Mouse (Mus musculus) spleen, adult 18-20 months (tissue): ENCODE results near the gene Map10.

Experiments
- DNase-seq, 2 experiments: peaks; one replicate each; pipeline ENCODE4 v3.0.0; 2022; ENCODE audit warnings: mixed read lengths in 2 of 2

Gene Map10

GRCm38 (mm10) chr8:125669700-125670195, at the start of gene Map10:
TSS of gene Map10 (plus strand) at chr8:125669818.
- DNase-seq = peak; percentile 72 to 76

DNA sequence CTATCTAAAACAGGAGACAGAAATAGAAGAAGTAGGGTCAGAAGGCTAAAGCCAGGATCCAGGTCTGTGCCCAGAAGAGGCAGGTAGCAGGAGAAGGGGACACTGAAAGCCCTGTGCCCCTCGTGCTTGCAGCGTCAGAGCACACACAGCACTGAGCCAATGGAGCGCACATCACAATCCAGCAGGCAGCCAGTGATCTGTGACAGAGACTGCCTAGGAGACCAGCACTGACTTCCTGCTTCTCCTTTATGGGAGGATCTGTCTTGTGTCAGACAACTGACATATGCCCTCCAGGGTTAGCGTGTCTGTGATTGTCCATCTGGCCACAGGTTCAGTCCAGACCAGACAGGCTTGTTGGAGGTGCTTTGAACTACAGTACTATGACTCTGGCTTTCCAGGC, 49.3 kb upstream of the Map10 start:
- DNase-seq = no peak

DNA sequence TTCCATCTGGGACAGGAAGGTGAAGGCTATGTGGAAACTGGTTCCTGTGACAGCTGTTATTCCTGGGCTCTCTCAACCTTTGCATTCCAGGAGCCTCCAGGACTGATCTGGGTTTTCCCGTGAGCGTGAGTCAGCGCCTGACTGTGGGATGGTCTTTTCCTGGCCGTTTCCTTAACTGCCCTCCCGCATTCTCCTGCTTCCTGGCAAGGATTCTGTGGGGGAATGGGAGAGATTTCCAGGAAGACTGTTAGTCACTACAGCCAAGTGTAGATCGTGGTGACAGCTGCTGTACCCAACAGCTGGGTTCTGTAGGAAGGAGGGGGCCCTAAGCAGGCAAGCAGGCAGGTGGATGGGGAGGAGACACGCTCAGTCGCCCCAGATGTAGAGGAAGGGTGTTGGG, 45.3 kb upstream of the Map10 start:
- no peak for DNase-seq

DNA sequence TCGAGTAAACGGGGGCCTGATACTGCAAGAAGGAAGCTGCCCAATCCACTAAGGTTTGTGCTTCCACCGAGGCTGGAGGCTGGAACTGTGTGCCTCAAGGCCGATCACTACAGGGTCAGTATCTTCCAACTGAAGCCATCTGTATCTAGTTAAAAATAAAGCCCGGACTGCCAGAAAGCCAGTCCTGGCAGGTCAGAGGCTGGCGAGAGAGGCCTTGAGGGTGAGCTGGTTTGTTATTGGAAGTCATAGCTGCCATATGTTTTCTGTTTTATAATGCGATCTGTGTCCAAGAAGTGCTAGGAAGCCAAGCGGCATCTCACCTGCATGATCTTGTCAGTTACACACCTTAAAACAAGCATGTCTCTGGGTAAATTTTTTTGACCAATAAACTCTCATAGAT, 43.2 kb upstream of the Map10 start:
- no peak for DNase-seq

DNA sequence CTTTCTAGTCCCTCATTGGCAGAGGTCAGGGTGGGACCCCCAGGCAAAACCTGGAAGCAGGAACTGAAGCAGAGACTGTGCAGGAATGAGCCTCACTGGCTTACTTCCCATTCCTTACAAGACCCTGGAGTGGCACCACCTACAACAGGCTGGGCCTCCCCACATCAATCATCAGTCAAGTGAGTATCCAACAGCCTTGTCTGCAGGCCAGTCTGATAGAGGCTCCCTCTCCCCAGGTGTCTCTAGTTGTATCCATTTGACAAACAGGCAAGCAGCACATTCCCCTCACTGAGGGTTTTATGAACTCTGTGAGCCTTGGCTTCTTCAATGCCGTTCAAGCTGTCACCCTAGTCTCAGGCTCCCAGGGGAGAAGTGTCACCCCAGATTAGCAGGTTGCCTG, 40.8 kb upstream of the Map10 start:
- no peak for DNase-seq

- no peak for DNase-seq
These were observed 31.1 kb upstream of the Map10 start for GRCm38 (mm10) chr8:125638411-125639058.

DNA sequence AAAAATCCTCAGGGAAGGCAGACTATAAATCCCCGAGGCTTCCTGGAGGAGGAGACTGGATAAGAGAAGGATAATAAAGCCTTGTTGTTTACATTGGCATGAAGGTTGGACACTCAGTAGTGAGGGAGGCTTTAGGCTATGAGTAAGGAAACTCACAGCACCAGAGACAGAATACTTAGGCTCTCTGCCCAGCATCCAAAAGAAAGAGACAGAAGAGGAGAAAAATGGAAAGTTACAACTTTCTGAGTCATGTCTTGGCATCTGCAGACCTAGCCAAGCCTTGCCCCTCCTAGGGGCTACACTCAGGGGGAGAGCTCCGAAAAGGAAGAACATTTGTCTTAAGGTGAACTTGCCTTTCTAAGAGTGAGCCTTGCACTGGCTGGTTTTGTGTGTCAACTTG, 30.0 kb upstream of the Map10 start:
- DNase-seq = no peak

DNA sequence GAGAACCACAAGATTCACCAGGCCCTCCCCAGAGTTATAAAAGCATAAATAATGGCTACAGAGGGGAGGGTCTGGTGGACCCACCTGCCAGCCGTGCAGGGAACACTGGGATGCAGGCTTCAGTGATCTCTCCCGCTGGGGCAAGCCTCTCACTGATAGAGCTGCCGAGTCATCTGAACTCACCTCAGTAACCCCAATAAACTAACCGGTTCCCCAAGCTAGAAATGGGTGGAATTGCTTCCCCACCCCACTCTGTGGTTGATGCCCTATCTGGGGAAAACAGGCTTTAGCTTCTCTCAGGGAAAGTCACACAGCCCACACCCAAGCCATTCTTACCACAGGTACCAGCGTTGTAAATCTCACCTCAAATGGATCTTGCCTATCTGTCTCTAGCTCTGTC, 28.9 kb upstream of the Map10 start:
- DNase-seq = no peak

DNA sequence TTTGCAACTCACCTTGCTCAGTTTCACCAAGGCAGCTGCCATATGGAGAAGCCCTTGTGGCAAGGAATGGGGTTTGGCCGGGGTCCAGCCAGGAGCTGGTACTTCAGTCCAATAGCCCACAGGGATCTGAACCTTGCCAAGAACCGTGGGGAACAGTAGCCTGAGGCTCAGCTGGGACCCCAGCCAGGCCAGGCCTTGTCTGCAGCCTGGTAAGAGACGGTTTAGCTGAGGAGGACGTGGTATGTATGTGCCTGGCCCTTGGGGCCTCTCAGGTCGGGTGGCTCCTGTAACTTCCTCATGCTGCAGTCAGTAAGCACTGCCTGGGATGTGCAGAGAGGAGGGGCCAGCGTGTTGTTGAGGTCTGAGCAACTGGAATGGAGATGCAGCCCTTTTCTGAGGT, 27.8 kb upstream of the Map10 start:
- DNase-seq = no peak

DNA sequence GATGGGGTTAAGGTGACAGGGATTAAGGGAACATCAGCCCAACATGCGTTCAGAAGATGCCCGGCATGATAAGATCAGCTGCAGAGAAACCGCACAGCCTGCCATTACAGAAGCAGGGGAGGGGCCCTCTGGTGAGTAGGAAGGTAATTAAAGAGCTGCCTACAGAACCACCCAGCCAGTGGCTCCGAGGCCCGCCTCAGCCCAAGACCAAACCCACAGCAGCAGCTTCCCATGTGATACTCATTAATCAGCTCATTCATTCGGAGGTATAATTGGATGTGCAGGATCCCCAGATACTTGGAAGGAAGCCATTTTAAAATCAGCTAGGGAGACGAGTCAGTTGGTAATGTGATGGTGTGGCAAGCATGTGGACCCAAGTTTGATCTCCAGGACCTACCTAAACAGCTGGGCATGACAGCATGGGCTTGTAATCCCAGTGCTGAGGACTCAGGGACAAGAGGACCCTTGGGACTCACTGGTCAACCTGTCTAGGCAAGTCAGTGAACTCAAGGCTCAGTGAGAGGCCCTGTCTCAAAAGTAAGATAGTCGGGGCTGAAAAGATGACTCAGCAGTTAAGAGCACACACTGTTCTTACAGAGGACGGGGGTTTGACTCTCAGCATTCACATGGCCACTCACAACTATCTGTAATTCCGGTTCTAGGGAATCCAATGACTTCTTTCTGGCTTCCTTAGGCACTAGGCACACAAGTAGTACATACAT, 23.7 kb upstream of the Map10 start:
- DNase-seq = no peak

DNA sequence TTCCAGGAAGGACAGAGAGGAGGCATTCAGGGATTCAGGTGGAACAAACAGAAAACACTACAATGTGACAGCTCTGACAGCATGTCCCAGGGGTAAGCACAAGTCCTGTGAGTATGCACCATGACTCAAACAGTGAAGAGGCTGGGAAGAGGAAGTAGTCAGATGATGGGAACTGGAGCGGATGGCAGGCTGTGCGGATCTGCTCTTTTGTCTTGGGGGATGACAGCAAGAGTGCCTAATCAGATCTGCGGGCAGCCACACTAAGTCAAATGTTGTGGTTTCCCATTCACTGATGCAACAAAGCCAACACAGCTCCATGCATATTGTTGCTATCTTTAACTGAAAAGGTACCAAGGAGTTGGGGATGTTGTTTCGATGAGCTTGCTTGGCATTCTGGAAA, 20.2 kb upstream of the Map10 start:
- no peak for DNase-seq

GRCm38 (mm10) chr8:125654821-125655220, 14.8 kb upstream of the Map10 start:
- DNase-seq = no peak

DNA sequence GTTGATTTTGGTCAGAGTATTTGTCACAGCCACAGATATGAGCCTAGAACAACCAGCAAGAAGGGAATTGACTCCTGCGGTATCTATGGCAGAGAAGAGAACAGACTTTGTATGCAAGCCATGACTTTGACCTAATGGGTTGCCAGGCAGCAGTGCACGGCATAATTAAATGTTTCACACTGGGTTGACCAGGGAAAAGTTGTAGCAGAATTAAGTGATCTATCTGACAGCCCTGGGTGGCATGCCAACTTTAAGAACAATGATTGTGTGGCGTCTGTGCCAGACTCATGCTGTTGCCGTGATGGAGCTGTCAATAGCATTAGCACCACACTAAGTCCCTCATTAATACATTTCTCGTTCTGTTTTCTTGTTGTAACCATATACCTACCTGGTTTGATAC, 11.1 kb upstream of the Map10 start:
- no peak for DNase-seq

DNA sequence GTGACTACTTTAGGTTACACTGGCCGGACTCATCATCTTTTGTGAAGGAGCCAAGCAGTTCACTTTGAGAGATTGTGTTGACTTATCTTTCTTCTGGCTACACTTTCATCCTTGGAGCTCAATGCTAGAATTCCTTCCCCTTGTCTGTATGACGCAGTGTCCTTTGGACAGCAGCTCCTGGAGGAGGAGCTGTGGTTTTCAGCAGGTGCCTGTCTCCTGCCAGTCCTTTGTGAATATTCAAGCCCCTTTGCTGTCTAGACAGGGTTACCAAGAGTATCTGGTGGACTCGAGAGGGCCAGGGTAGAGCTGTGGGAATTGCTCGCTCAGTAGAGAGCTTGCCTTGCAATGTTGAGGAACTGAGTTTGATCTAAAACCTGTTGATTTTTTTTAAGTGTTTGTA, 10.7 kb upstream of the Map10 start:
- DNase-seq = no peak

DNA sequence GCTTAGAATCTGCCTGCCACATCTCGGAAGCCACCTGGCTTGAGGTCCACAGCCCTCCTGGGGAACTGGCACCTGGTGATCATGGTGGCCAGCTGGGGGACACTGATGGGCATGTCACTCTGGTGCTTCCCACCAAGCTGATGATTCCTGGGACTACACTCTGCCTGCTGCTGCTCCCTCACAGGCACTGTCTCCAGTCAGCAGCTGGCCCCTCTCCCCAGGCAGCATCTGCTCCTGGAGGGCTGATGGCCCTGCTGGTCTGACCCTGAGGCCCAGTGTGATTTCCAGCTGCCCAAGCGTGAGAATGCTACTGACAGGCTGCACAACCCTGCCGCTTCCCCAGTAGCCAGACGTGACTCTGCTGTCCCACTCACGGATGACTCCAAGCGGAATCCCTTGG, 9.2 kb upstream of the Map10 start:
- no peak for DNase-seq

DNA sequence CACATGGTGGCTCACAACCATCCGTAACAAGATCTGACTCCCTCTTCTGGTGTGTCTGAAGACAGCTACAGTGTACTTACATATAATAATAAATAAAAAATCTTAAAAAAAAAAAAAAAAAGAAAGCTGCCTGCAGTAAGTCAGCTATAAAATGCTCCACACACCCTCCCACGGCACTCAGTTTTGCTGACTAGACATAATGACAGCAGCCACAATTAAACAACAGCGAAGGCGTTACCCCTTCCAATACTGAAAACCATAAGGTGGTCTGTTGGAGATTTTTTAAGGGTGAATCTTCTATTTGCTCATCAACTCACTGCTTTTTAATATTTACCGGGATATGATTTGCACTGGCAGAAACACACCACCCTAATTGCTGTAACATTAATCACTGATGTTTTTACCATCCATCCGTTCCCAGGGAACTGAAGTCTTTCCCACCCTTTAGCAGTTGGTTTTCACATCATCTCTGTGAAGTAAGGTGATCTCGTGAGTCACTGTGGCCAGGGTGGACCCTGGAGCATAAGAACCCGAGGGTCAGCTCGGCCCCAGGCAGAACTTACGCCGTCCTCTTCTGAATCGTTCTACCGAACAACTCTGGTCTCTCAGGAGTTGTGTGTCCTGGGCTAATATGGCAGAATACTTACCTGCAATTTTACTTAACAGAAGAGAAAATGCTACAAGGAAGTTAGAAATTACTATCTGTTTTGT, 7.5 kb upstream of the Map10 start:
- no peak for DNase-seq

DNA sequence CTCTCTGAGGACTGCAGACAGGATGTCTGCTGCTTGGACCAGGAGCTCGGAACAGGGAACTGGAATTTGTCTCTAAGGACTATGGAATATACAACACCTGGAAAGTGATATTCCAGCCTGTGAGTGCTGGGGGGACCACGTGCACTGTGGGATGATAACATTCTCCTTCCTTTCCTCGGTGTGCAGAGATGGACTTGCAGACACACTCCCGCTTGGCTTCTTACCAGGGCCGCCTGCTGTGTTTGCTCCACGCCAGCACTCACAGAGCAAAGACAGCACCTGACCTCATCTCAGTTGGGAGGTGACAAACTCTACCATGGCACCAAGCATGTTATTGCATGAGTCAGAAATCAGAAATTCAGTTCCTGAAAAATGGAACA, 7.0 kb upstream of the Map10 start:
- no peak for DNase-seq

DNA sequence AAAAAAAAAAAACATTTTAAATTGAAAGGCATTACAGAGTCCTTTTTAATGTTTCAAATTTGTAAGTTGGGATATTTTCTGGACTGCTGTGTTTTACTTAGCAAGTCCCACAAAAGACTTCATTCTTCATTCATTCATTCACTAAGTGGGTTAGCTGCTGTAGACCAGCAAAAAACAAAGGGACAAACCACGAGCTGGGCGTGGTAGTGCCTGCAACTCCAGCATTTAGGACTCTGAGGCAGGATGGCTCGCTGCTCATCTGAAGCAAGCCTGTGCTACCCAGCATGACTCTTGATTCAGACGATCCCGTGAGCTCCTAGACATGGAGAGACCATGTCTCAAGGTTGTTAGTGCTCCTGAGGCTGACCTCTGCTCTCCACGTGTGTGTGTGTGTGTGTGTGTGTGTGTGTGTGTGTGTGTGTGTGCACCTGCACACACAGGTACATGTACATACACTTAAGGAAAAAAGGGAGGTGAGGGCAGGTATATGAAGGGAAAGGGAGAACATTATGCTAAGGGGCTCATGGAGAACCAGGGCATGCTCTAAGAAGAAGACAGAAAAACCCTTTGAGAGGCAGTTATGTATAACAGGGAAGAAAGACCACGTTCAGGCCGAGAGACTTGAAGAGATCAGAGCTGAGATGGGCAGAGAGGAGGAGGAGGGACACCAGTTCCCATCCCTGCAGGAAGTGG, 4.3 kb upstream of the Map10 start:
- no peak for DNase-seq

DNA sequence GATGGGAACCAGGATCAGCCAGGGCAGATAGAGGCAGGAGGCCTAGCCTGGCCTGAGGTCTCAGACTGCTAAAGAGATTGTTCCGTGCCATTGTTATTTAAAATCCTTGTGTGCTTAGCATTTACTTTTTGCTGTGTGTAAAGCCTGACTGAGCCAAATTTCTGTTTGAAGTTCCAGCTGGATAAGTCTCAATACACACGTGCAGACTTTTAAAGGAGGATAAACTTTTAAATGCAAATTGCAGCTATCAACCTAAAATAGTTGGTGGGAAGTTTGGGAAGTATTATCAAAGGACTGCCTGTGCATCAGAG, 3.8 kb upstream of the Map10 start:
- DNase-seq = no peak

DNA sequence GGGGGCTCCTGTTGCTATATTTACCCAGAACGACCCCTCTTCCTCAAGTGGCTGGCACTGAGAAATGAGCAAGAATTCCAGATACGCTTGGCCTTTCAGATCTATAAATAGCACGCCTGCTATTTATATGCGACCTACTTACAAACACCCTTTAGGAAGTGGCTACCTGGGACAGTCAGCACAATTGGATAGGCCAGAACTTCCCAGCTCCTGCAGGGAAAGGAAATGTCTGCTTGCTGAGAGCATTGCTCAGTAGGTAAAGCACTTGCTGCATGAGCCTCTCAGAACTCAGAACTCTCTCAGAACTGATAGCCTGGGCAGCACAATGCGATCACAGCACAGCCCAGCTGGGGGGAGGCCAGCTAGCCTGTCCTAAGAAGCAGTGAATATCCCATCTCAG, 3.4 kb upstream of the Map10 start:
- DNase-seq = no peak

DNA sequence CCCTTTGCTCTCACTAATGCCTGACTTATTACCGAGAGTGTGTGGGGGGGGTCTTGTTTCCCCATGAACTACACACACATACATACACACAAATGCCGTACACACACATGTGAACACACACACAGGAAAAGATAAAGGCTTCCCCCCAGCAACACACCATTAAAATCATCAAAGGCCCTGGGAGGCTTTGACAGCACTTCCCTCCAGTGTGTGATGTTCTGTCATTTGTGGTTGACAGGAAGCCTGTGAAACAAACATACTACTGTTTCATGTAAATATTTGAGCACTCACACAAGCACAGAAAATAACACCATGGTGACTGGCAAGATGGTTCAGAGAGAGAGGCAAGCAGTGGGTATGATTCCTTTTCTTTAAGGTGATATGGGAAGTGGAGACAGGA, 2.4 kb upstream of the Map10 start:
- DNase-seq = no peak

DNA sequence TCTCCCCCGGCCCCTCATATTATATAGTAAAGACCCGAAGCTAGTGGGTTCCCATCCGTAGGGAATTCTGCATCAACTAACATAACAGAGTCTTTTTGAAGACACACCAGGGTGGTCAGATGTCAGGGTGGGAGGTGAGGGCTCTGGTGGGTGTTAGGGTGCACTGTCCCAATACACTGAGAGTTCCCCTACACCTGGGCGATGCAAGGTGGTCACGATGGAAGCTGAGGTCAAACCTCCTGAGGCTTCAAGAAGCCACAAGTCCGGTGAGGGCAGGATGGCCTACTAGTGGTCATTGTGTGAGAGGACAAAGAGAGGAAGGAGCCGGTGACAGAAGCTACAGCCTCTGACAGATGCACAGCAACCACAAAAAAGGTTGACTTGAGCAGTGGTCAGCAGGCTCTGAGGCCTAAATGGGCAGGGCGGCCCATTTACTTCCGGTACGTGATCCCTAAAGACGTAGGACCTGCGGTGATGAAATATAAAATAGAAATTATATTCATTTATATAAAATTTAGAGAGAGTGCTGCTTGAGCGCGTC, 389 bp upstream of the Map10 start:
- no peak for DNase-seq

GRCm38 (mm10) chr8:125670420-125670819, 802 bp downstream of the Map10 start:
- no peak for DNase-seq
